Mouse (Mus musculus): ENCODE data around the gene Pik3c2b. TPM values are rescaled to one million over a fixed set of nuclear protein-coding genes. Genes with fewer than 3 reads are reported as not detected.

Pik3c2b gene
- polyA plus RNA-seq, 1 experiment from 2014 or later = 6.5 TPM

- DNase-seq (ENCODE audit: low spot score) (peak; percentile 98), ATAC-seq (replicated peaks; ENCODE audit: insufficient number of reproducible peaks, low FRiP score, low TSS enrichment, low read depth) (peak; percentile 98)
- Histone ChIP-seq H3K4me1 (ENCODE audit: control insufficient read depth, insufficient read depth, low read length) (peaks cover 4% of the 10 kb centered on the region; the same call in 1 of the 2 replicates), H3K27me3 (ENCODE audit: control insufficient read depth, insufficient read depth, low read length) (no peaks in the 10 kb centered on the region), H3K9ac (replicated peaks; ENCODE audit: low read length) (peak within 1 kb of the TSS; percentile 79), H3K4me3 (ENCODE audit: low read depth, low read length) (peak within 1 kb of the TSS; percentile 73), H3K9me3 (replicated peaks; ENCODE audit: control insufficient read depth, low read length) (no peaks in the 10 kb centered on the region), H3K36me3 (replicated peaks; ENCODE audit: control insufficient read depth, insufficient read depth, low read depth, low read length) (no peaks in the 10 kb centered on the region), H3K4me2 (ENCODE audit: low read depth, low read length) (peak within 1 kb of the TSS; percentile 89), H3K27ac (replicated peaks; ENCODE audit: low read depth, low read length) (peak within 1 kb of the TSS; percentile 92)
- under 1% methylated on average over 72 of the region's 72 CpGs for WGBS
These were observed 85.4 kb downstream of the Pik3c2b start, which contains the start of gene Ppp1r15b for GRCm38 (mm10) chr1:133130638-133131560. Ppp1r15b (plus strand) TSS chr1:133131143.

- Histone ChIP-seq H3K27me3 (ENCODE audit: control insufficient read depth, insufficient read depth, low read length) (no peaks in the 10 kb centered on the region), H3K9me3 (replicated peaks; ENCODE audit: control insufficient read depth, low read length) (no peaks in the 10 kb centered on the region), H3K4me1 (ENCODE audit: control insufficient read depth, insufficient read depth, low read length) (peaks cover 4% of the 10 kb centered on the region; the same call in 1 of the 2 replicates), H3K36me3 (replicated peaks; ENCODE audit: control insufficient read depth, insufficient read depth, low read depth, low read length) (no peaks in the 10 kb centered on the region), H3K4me2 (ENCODE audit: low read depth, low read length) (peak overlapping the region; percentile 89), H3K4me3 (ENCODE audit: low read depth, low read length) (peak overlapping the region; percentile 73), H3K9ac (replicated peaks; ENCODE audit: low read length) (peak overlapping the region; percentile 79), H3K27ac (replicated peaks; ENCODE audit: low read depth, low read length) (peak overlapping the region; percentile 92)
- ATAC-seq (replicated peaks; ENCODE audit: insufficient number of reproducible peaks, low FRiP score, low TSS enrichment, low read depth) (no peak), DNase-seq (ENCODE audit: low spot score) (no peak)
- under 1% methylated on average over 34 of the region's 35 CpGs for WGBS
These were observed 86.1 kb downstream of the Pik3c2b start for GRCm38 (mm10) chr1:133131561-133131905.

- no peaks in the 10 kb centered on the region for H3K27me3 ChIP-seq (ENCODE audit: control insufficient read depth, insufficient read depth, low read length)
- DNase-seq (ENCODE audit: low spot score) (peak; percentile 15), ATAC-seq (replicated peaks; ENCODE audit: insufficient number of reproducible peaks, low FRiP score, low TSS enrichment, low read depth) (no peak)
- H3K4me2 ChIP-seq (ENCODE audit: low read depth, low read length) = peak overlapping the region; percentile 89
- peak overlapping the region; percentile 92 for H3K27ac ChIP-seq (replicated peaks; ENCODE audit: low read depth, low read length)
- WGBS = under 1% methylated on average over 11 of the region's 11 CpGs
- H3K4me3 ChIP-seq (ENCODE audit: low read depth, low read length) = peak overlapping the region; percentile 73
- H3K9me3 ChIP-seq (replicated peaks; ENCODE audit: control insufficient read depth, low read length) = no peaks in the 10 kb centered on the region
- H3K9ac ChIP-seq (replicated peaks; ENCODE audit: low read length) = peak overlapping the region; percentile 79
- H3K36me3 ChIP-seq (replicated peaks; ENCODE audit: control insufficient read depth, insufficient read depth, low read depth, low read length) = peaks cover under 1% of the 10 kb centered on the region
- peaks cover 4% of the 10 kb centered on the region; the same call in 1 of the 2 replicates for H3K4me1 ChIP-seq (ENCODE audit: control insufficient read depth, insufficient read depth, low read length)
These were observed 86.5 kb downstream of the Pik3c2b start for GRCm38 (mm10) chr1:133131936-133132335.

- Histone ChIP-seq H3K9me3 (replicated peaks; ENCODE audit: control insufficient read depth, low read length) (no peaks in the 10 kb centered on the region), H3K27ac (replicated peaks; ENCODE audit: low read depth, low read length) (peak overlapping the region; percentile 92; the same call in 1 of the 2 replicates), H3K4me2 (ENCODE audit: low read depth, low read length) (peak overlapping the region; percentile 89), H3K4me3 (ENCODE audit: low read depth, low read length) (peak overlapping the region; percentile 73), H3K4me1 (ENCODE audit: control insufficient read depth, insufficient read depth, low read length) (peaks cover 4% of the 10 kb centered on the region; the same call in 1 of the 2 replicates), H3K27me3 (ENCODE audit: control insufficient read depth, insufficient read depth, low read length) (no peaks in the 10 kb centered on the region), H3K9ac (replicated peaks; ENCODE audit: low read length) (peak overlapping the region; percentile 79), H3K36me3 (replicated peaks; ENCODE audit: control insufficient read depth, insufficient read depth, low read depth, low read length) (peaks cover 4% of the 10 kb centered on the region)
- WGBS = 12% methylated on average over 26 of the region's 26 CpGs
- ATAC-seq (replicated peaks; ENCODE audit: insufficient number of reproducible peaks, low FRiP score, low TSS enrichment, low read depth) = no peak
- no peak for DNase-seq (ENCODE audit: low spot score)
These were observed 87.2 kb downstream of the Pik3c2b start for GRCm38 (mm10) chr1:133132388-133133326.

GRCm38 (mm10) chr1:133133425-133133824, 88.0 kb downstream of the Pik3c2b start:
- peaks cover 4% of the 10 kb centered on the region; the same call in 1 of the 2 replicates for H3K4me1 ChIP-seq (ENCODE audit: control insufficient read depth, insufficient read depth, low read length)

GRCm38 (mm10) chr1:133134071-133134470, 88.6 kb downstream of the Pik3c2b start:
- Histone ChIP-seq H3K27me3 (ENCODE audit: control insufficient read depth, insufficient read depth, low read length) (no peaks in the 10 kb centered on the region), H3K27ac (replicated peaks; ENCODE audit: low read depth, low read length) (no peak overlapping the region), H3K36me3 (replicated peaks; ENCODE audit: control insufficient read depth, insufficient read depth, low read depth, low read length) (peaks cover 8% of the 10 kb centered on the region), H3K4me3 (ENCODE audit: low read depth, low read length) (peak overlapping the region; percentile 73), H3K4me1 (ENCODE audit: control insufficient read depth, insufficient read depth, low read length) (peaks cover 4% of the 10 kb centered on the region; the same call in 1 of the 2 replicates), H3K9ac (replicated peaks; ENCODE audit: low read length) (peak overlapping the region; percentile 39), H3K9me3 (replicated peaks; ENCODE audit: control insufficient read depth, low read length) (no peaks in the 10 kb centered on the region), H3K4me2 (ENCODE audit: low read depth, low read length) (peak overlapping the region; percentile 89)
- DNase-seq (ENCODE audit: low spot score) = no peak
- WGBS = 39% methylated on average over 4 of the region's 4 CpGs
- no peak for ATAC-seq (replicated peaks; ENCODE audit: insufficient number of reproducible peaks, low FRiP score, low TSS enrichment, low read depth)

More at GRCm38 (mm10) chr1:133133425-133133824, 88.0 kb downstream of the Pik3c2b start:
- H3K27ac ChIP-seq (replicated peaks; ENCODE audit: low read depth, low read length) = no peak overlapping the region
- H3K4me2 ChIP-seq (ENCODE audit: low read depth, low read length) = peak overlapping the region; percentile 89
- peaks cover 6% of the 10 kb centered on the region for H3K36me3 ChIP-seq (replicated peaks; ENCODE audit: control insufficient read depth, insufficient read depth, low read depth, low read length)
- H3K9me3 ChIP-seq (replicated peaks; ENCODE audit: control insufficient read depth, low read length) = no peaks in the 10 kb centered on the region
- ATAC-seq (replicated peaks; ENCODE audit: insufficient number of reproducible peaks, low FRiP score, low TSS enrichment, low read depth) = no peak
- 19% methylated on average over 2 of the region's 2 CpGs for WGBS
- H3K4me3 ChIP-seq (ENCODE audit: low read depth, low read length) = peak overlapping the region; percentile 73
- H3K27me3 ChIP-seq (ENCODE audit: control insufficient read depth, insufficient read depth, low read length) = no peaks in the 10 kb centered on the region
- H3K9ac ChIP-seq (replicated peaks; ENCODE audit: low read length) = peak overlapping the region; percentile 79
- no peak for DNase-seq (ENCODE audit: low spot score)

- ATAC-seq (replicated peaks; ENCODE audit: insufficient number of reproducible peaks, low FRiP score, low TSS enrichment, low read depth) (no peak), DNase-seq (ENCODE audit: low spot score) (no peak)
- Histone ChIP-seq H3K27ac (replicated peaks; ENCODE audit: low read depth, low read length) (no peak overlapping the region), H3K9ac (replicated peaks; ENCODE audit: low read length) (no peak overlapping the region), H3K4me1 (ENCODE audit: control insufficient read depth, insufficient read depth, low read length) (peaks cover 4% of the 10 kb centered on the region; the same call in 1 of the 2 replicates), H3K4me2 (ENCODE audit: low read depth, low read length) (peak overlapping the region; percentile 89), H3K27me3 (ENCODE audit: control insufficient read depth, insufficient read depth, low read length) (no peaks in the 10 kb centered on the region), H3K9me3 (replicated peaks; ENCODE audit: control insufficient read depth, low read length) (no peaks in the 10 kb centered on the region), H3K4me3 (ENCODE audit: low read depth, low read length) (peak overlapping the region; percentile 73), H3K36me3 (replicated peaks; ENCODE audit: control insufficient read depth, insufficient read depth, low read depth, low read length) (peaks cover 11% of the 10 kb centered on the region)
- WGBS = 66% methylated on average over 4 of the region's 4 CpGs
These were observed 89.4 kb downstream of the Pik3c2b start for GRCm38 (mm10) chr1:133134881-133135280.

All from embryonic facial prominence, embryonic 11.5 days (tissue).